Mouse (Mus musculus) midbrain, embryonic 11.5 days (tissue): ENCODE results near the gene Tns3. TPM values are rescaled to one million over a fixed set of nuclear protein-coding genes. Genes with fewer than 3 reads are reported as not detected.

Experiments
- ATAC-seq: fragments of 200-750 bp; cut with Nextera tagmentation; 2 replicates; pipeline ENCODE4 v1.8.0; 2017; ENCODE audit warnings: moderate TSS enrichment, moderate library complexity; ENCODE audit not compliant: low FRiP score
- DNase-seq: peaks from one replicate; pipeline ENCODE4 v3.0.0; 2015; ENCODE audit warnings: low spot score; ENCODE audit errors: missing footprints
- H3K27ac ChIP-seq: fragments of 300-500 bp; sonication (generic); 2 replicates; pipeline ENCODE4 v1.5.1; 2014; ENCODE audit warnings: low read depth, low read length
- H3K27me3 ChIP-seq: fragments of 300-500 bp; sonication (generic); 2 replicates; pipeline ENCODE4 v1.6.1; 2014; ENCODE audit warnings: mild to moderate bottlenecking, low read length, moderate library complexity, mixed read lengths; ENCODE audit not compliant: control insufficient read depth, insufficient read depth
- H3K36me3 ChIP-seq: fragments of 300-500 bp; sonication (generic); 2 replicates; pipeline ENCODE4 v1.6.1; 2014; ENCODE audit warnings: mild to moderate bottlenecking, low read length, moderate library complexity, mixed read lengths; ENCODE audit not compliant: control insufficient read depth, insufficient read depth
- H3K4me1 ChIP-seq: fragments of 300-500 bp; sonication (generic); 2 replicates; pipeline ENCODE4 v1.6.1; 2014; ENCODE audit warnings: low read length; ENCODE audit not compliant: control insufficient read depth, insufficient read depth
- H3K4me2 ChIP-seq: fragments of 300-500 bp; sonication (generic); 2 replicates; pipeline ENCODE4 v1.6.1; 2014; ENCODE audit warnings: mild to moderate bottlenecking, moderate library complexity
- H3K4me3 ChIP-seq: fragments of 300-500 bp; sonication (generic); 2 replicates; pipeline ENCODE4 v1.5.1; 2014; ENCODE audit warnings: low read depth, low read length
- H3K9ac ChIP-seq: fragments of 300-500 bp; sonication (generic); 2 replicates; pipeline ENCODE4 v1.6.1; 2014; ENCODE audit warnings: low read length
- H3K9me3 ChIP-seq: fragments of 300-500 bp; sonication (generic); 2 replicates; pipeline ENCODE4 v1.6.1; 2016; ENCODE audit warnings: low read length; ENCODE audit not compliant: control insufficient read depth
- WGBS: fragments of 180-500 bp; shearing (Covaris S2); extraction: QIAGEN DNeasy Blood & Tissue Kit; methylation state at CpG from one replicate; pipeline ENCODE4 v1.1.7; 2014; 5-methylcytosine and 5-hydroxymethylcytosine counted together
- polyA plus RNA-seq: library from polyadenylated mRNA; unstranded; fragments of >200 nt; fragmentation: Nextera tagmentation; extraction: Ambion mirVana; gene quantifications from 2 replicates; pipeline ENCODE4 v1.2.1, GENCODE M21; 2014

Tns3 gene
- polyA plus RNA-seq, 1 experiment from 2014 or later: 5.0 TPM

DNA sequence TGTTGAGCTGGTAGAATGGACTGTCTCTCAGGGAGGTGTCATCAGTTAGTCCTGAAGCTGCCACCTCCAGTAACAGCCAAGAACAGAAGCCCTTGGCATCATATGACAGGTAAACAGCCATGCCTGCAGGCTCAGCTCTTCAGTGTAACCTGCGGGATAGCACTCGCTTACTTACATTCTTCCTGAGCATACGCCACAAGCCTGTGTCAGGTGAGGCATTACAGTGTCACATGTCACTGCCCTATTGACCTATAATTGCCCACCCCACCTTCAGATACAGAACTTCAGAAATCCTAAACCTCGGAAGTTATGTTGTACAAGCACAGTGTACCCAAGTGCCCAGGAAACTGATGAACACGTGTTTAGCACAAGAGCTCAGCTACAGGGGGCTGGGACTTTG, 68.7 kb downstream of the Tns3 start:
- DNase-seq: peak; percentile 45
- no peaks in the 10 kb centered on the region for H3K36me3 ChIP-seq
- H3K9me3 ChIP-seq: no peaks in the 10 kb centered on the region
- H3K4me2 ChIP-seq: no peak overlapping the region
- H3K9ac ChIP-seq: no peak overlapping the region
- no peaks in the 10 kb centered on the region for H3K27me3 ChIP-seq
- ATAC-seq: no peak
- WGBS: 89% methylated on average over 5 of the region's 5 CpGs
- no peak overlapping the region for H3K27ac ChIP-seq
- H3K4me1 ChIP-seq: peaks cover 3% of the 10 kb centered on the region; the same call in 1 of the 2 replicates
- no peak overlapping the region for H3K4me3 ChIP-seq

- 88% methylated on average over 3 of the region's 3 CpGs for WGBS
- Histone ChIP-seq H3K36me3 (no peaks in the 10 kb centered on the region), H3K4me3 (no peak overlapping the region), H3K4me1 (no peaks in the 10 kb centered on the region), H3K27ac (no peak overlapping the region), H3K9me3 (no peaks in the 10 kb centered on the region), H3K9ac (no peak overlapping the region), H3K4me2 (no peak overlapping the region), H3K27me3 (no peaks in the 10 kb centered on the region)
- DNase-seq (no peak), ATAC-seq (no peak)
Measured at GRCm38 (mm10) chr11:8593172-8593571, 71.2 kb downstream of the Tns3 start.

DNA sequence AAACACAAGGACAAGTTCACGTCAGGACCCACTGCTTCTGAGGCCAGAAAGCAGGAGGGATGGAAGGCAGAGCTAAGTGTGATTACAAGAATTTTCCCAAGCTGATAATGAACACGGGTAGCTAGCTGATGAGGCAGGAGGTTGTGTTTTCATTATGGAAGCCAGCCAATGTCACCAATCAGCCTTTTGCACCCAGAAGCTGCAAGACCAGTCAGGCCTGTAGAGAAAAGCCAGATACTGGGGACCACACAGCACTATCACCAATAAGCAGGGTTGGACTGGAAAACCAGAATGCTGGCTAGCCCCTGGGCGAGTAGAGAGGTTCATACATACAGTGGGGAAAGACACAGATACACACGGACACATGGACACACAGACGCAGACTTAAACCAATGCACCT, 73.1 kb downstream of the Tns3 start:
- Histone ChIP-seq H3K4me2 (no peak overlapping the region), H3K36me3 (no peaks in the 10 kb centered on the region), H3K4me1 (peaks cover 4% of the 10 kb centered on the region; the same call in 1 of the 2 replicates), H3K9me3 (no peaks in the 10 kb centered on the region), H3K27me3 (no peaks in the 10 kb centered on the region), H3K9ac (no peak overlapping the region), H3K27ac (no peak overlapping the region), H3K4me3 (no peak overlapping the region)
- ATAC-seq (no peak), DNase-seq (peak; percentile 37)
- WGBS: 93% methylated on average over 5 of the region's 5 CpGs

- Histone ChIP-seq H3K4me2 (no peak overlapping the region), H3K27ac (no peak overlapping the region), H3K36me3 (no peaks in the 10 kb centered on the region), H3K9ac (no peak overlapping the region), H3K4me3 (no peak overlapping the region), H3K27me3 (no peaks in the 10 kb centered on the region), H3K4me1 (peaks cover 11% of the 10 kb centered on the region), H3K9me3 (no peaks in the 10 kb centered on the region)
- DNase-seq: peak; percentile 61
- no peak for ATAC-seq
- 70% methylated on average over 9 of the region's 9 CpGs for WGBS
Measured at GRCm38 (mm10) chr11:8589226-8589905, 75.0 kb downstream of the Tns3 start.

DNA sequence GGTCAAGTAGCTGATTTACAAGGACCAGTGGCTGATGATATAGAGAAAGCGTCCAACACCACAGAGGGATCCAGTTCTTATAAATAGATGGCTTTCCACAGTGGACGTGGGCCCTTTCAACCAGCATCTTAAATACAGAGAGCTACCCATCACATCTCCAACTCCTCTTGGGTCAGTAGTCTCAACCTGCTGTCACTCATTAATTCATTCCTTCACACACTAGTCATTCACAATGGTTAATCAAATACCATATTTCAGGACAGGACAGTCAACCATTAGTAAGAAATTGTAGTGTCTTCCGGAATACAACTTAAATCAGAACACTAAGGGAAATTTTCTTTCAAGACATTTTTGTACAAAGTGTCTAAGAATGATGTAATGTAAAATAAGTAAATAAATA, 76.4 kb downstream of the Tns3 start:
- H3K9ac ChIP-seq: no peak overlapping the region
- H3K36me3 ChIP-seq: no peaks in the 10 kb centered on the region
- no peaks in the 10 kb centered on the region for H3K27me3 ChIP-seq
- no peak overlapping the region for H3K27ac ChIP-seq
- DNase-seq (no peak), ATAC-seq (no peak)
- H3K4me1 ChIP-seq: peaks cover 11% of the 10 kb centered on the region
- no peak overlapping the region for H3K4me2 ChIP-seq
- WGBS: 84% methylated on average over 3 of the region's 3 CpGs
- no peaks in the 10 kb centered on the region for H3K9me3 ChIP-seq
- H3K4me3 ChIP-seq: no peak overlapping the region

DNA sequence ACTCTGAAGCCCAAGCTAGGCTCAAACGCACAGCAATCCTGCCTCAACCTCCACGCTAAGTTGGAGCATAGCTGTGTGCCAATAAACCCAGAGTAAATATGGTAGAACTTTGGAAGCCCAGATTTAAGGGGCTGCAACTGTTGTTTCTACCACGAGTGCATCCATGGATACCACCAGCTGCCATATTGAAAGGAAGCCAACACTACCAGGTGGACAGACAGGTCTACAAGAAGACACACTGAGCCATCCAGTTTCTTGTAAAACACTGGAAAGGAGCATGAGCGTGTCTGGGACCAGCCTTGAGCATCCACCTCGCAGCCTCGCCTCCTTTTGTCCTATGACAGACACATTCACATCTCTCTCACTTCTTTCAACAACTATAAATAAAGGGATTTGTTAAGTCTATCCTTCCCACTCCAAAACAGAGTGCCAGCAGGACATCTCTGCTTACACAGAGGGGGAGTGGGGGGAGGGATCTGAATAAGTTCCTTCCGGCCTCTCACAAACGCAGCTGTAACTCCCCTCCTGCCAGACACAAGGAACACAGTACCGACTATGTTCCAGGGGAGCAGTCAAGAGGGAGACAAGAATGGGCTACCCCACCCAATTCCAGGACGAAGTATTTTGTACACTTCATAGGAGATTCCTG, 77.2 kb downstream of the Tns3 start:
- H3K4me3 ChIP-seq: no peak overlapping the region
- H3K27me3 ChIP-seq: no peaks in the 10 kb centered on the region
- DNase-seq: no peak
- ATAC-seq: peak; percentile 54
- H3K27ac ChIP-seq: no peak overlapping the region
- WGBS: 39% methylated on average over 10 of the region's 10 CpGs
- H3K36me3 ChIP-seq: no peaks in the 10 kb centered on the region
- no peak overlapping the region for H3K9ac ChIP-seq
- H3K4me1 ChIP-seq: peaks cover 11% of the 10 kb centered on the region
- H3K4me2 ChIP-seq: no peak overlapping the region
- no peaks in the 10 kb centered on the region for H3K9me3 ChIP-seq

GRCm38 (mm10) chr11:8586374-8586773, 78.0 kb downstream of the Tns3 start:
- Histone ChIP-seq H3K4me3 (no peak overlapping the region), H3K27me3 (no peaks in the 10 kb centered on the region), H3K4me1 (peaks cover 11% of the 10 kb centered on the region), H3K36me3 (no peaks in the 10 kb centered on the region), H3K9ac (no peak overlapping the region), H3K9me3 (no peaks in the 10 kb centered on the region), H3K4me2 (no peak overlapping the region), H3K27ac (no peak overlapping the region)
- WGBS: 72% methylated on average over 2 of the region's 2 CpGs
- no peak for ATAC-seq
- DNase-seq: no peak

DNA sequence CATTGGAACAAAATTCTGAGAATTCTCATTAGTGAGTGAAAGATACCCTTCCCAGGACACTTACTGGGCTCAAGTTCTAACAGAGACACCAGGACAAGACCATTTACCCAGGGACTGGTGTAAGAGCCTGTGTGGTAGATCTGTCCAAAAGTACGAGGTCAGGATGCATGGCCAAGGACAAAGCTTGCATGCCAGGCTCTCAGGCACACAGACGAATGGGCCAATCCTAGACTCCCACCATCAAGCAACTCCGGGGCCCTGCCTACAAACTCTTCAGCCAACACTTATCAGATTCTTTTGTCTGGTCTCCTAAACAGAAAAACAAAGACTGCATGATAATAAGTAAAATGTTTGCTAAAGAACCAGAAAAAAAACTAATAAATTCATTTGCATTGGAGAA, 78.6 kb downstream of the Tns3 start:
- H3K4me3 ChIP-seq: no peak overlapping the region
- H3K4me2 ChIP-seq: no peak overlapping the region
- no peak overlapping the region for H3K9ac ChIP-seq
- H3K4me1 ChIP-seq: peaks cover 11% of the 10 kb centered on the region
- no peaks in the 10 kb centered on the region for H3K27me3 ChIP-seq
- no peaks in the 10 kb centered on the region for H3K36me3 ChIP-seq
- ATAC-seq: no peak
- 75% methylated on average over 3 of the region's 3 CpGs for WGBS
- no peaks in the 10 kb centered on the region for H3K9me3 ChIP-seq
- no peak overlapping the region for H3K27ac ChIP-seq
- no peak for DNase-seq

- ATAC-seq: no peak
- H3K27ac ChIP-seq: no peak overlapping the region
Measured at GRCm38 (mm10) chr11:8584925-8585324, 79.4 kb downstream of the Tns3 start.

More at GRCm38 (mm10) chr11:8584925-8585324, 79.4 kb downstream of the Tns3 start:
- Histone ChIP-seq H3K4me1 (peaks cover 11% of the 10 kb centered on the region), H3K9ac (no peak overlapping the region), H3K27me3 (no peaks in the 10 kb centered on the region), H3K36me3 (no peaks in the 10 kb centered on the region), H3K4me3 (no peak overlapping the region), H3K9me3 (no peaks in the 10 kb centered on the region), H3K4me2 (no peak overlapping the region)
- no peak for DNase-seq
- 55% methylated on average over 1 of the region's 1 CpGs for WGBS
